Mouse (Mus musculus) C2C12 (cell line): Measurements from ENCODE around the gene Lingo3. TPM values are rescaled to one million over a fixed set of nuclear protein-coding genes. Genes with fewer than 3 reads are reported as not detected.
"Not testable (repeated sequence)": the region's sequence is repeated elsewhere in the genome, so short reads cannot be mapped to it uniquely, and the experiment has no call there.

ENCODE experiments used
- H3K27me3 ChIP-seq: one replicate; pipeline ENCODE4 v1.6.1; 2011; ENCODE audit not compliant: control insufficient read depth, insufficient read depth, insufficient read length
- H3K36me3 ChIP-seq: one replicate; pipeline ENCODE4 v1.6.1; 2011; ENCODE audit not compliant: control insufficient read depth, insufficient read depth
- H3K4me3 ChIP-seq: one replicate; pipeline ENCODE4 v1.5.1; 2011; ENCODE audit warnings: mild to moderate bottlenecking, control low read depth; ENCODE audit not compliant: poor library complexity, insufficient read depth, severe bottlenecking
- H3K79me2 ChIP-seq: one replicate; pipeline ENCODE4 v1.6.1; 2011; ENCODE audit not compliant: control insufficient read depth, insufficient read depth
- H3K79me3 ChIP-seq: one replicate; pipeline ENCODE4 v1.6.1; 2011; ENCODE audit warnings: low read depth, control low read depth
- H3ac ChIP-seq: one replicate; pipeline ENCODE3; 2011; ENCODE audit warnings: low read depth; ENCODE audit not compliant: control insufficient read depth, insufficient read length
- CEBPB ChIP-seq: IDR thresholded peaks from one replicate; pipeline ENCODE4 v1.6.1; 2011; ENCODE audit warnings: low read depth, mild to moderate bottlenecking, control low read depth, moderate library complexity
- CTCF ChIP-seq: IDR thresholded peaks from one replicate; pipeline ENCODE4 v1.5.1; 2011; ENCODE audit not compliant: control insufficient read depth, insufficient read depth, insufficient read length
- FOSL1 ChIP-seq: IDR thresholded peaks from one replicate; pipeline ENCODE4 v1.8.0; 2011; ENCODE audit warnings: mild to moderate bottlenecking, low read length; ENCODE audit not compliant: poor library complexity, insufficient read depth, severe bottlenecking
- MAX ChIP-seq: IDR thresholded peaks from one replicate; pipeline ENCODE4 v1.6.1; 2011; ENCODE audit warnings: mild to moderate bottlenecking, control low read depth
- MYOD1 ChIP-seq: IDR thresholded peaks from one replicate; pipeline ENCODE4 v1.6.1; 2011; ENCODE audit warnings: low read depth; ENCODE audit not compliant: control insufficient read depth, insufficient read length
- MYOG ChIP-seq: IDR thresholded peaks from one replicate; pipeline ENCODE4 v1.6.1; 2011; ENCODE audit not compliant: control insufficient read depth, insufficient read length; ENCODE audit errors: extremely low read depth
- USF1 ChIP-seq: IDR thresholded peaks from one replicate; pipeline ENCODE4 v1.6.1; 2011; ENCODE audit warnings: low read depth, mild to moderate bottlenecking, control low read depth, moderate library complexity
- polyA plus RNA-seq: library from polyadenylated mRNA; unstranded; fragments of >200 nt; fragmentation: generic; extraction: Trizol; gene quantifications from one replicate; pipeline ENCODE4 v1.2.1, GENCODE M21; 2012; ENCODE audit warnings: missing spikeins

Gene Lingo3
- polyA plus RNA-seq, 1 experiment = 0.05 TPM

DNA sequence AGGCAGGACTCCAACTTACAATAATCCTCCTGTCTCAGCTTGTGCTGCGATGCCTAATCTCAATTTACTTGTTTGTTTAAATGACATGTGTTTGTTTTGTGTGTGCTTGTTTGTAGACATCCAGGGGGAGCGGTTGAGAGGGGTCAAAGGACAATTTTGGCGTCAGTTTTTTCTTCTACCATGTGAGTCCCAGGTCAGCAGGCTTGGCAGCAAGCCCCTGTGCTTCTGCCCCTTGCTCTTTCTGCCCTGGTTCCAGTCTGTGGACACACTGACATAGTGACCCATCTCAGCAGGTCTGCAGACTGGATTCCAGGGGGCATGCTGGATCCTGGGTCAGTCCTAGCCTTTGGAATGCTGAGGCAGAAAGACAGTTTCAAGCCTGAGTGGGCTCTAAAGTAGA lies 24.4 kb downstream of the Lingo3 start:
- Histone ChIP-seq H3K4me3 (no peak overlapping the region), H3K79me2 (no peaks in the 10 kb centered on the region), H3K27me3 (no peaks in the 10 kb centered on the region), H3ac (no peak overlapping the region), H3K79me3 (no peaks in the 10 kb centered on the region), H3K36me3 (no peaks in the 10 kb centered on the region)
- TF ChIP-seq USF1 (no peak), MAX (no peak), MYOG (no peak), MYOD1 (no peak), FOSL1 (no peak), CEBPB (no peak), CTCF (no peak)

DNA sequence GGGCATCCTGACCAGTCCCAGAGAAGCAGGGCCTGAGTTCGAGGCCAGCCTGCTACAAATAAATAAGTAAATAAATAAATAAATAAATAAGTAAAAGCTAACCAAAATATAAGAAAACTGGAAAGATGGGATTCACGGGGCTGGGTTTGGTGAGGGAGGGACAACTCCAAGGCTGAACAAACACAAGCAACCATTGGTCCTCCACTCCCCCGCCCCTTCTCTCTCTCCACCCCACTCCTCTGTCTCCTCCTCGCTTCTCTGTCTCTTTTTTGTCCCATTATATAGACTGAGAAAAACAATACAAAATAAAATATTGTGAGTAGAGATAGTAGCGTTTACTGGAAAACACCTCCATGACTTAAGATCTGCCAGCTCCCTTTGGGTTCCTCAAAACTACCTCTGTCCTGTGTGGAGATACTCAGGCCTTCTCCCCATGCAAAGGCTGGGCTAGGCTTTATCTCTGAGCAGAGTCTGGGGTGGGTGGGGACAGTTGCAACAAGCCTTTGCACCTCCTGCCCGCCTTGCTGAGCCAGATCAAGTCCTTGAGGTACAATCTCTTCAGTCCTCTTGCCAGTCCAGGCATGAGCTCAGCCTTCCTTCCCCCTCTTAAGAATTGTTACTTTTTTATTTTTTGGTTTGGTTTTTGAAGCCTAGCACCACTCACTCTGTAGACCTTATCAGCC lies 25.1 kb downstream of the Lingo3 start:
- Histone ChIP-seq H3K79me3 (no peaks in the 10 kb centered on the region), H3K4me3 (no peak overlapping the region), H3K27me3 (no peaks in the 10 kb centered on the region), H3K36me3 (no peaks in the 10 kb centered on the region), H3ac (no peak overlapping the region), H3K79me2 (no peaks in the 10 kb centered on the region)
- TF ChIP-seq MAX = no peak
- no peak for TF ChIP-seq FOSL1
- no peak for TF ChIP-seq CEBPB

DNA sequence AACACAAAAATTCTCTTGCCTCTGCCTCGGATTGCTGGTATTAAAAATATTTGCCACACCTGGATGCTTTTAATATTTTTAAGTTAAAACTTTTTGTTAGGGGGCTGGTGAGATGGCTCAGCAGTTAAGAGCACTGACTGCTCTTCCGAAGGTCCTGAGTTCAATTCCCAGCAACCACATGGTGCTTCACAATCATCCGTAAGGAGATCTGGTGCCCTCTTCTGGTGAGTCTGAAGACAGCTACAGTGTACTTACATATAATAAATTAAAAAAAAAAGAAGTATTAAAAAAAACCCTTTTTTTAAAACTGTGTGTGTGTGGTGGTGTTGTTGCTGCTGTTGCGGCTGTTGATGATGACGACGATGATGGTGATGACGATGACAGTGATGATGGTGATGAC lies 25.9 kb downstream of the Lingo3 start:
- H3K79me3 ChIP-seq, H3ac ChIP-seq, H3K79me2 ChIP-seq, H3K27me3 ChIP-seq, H3K4me3 ChIP-seq, H3K36me3 ChIP-seq: not testable (repeated sequence)

DNA sequence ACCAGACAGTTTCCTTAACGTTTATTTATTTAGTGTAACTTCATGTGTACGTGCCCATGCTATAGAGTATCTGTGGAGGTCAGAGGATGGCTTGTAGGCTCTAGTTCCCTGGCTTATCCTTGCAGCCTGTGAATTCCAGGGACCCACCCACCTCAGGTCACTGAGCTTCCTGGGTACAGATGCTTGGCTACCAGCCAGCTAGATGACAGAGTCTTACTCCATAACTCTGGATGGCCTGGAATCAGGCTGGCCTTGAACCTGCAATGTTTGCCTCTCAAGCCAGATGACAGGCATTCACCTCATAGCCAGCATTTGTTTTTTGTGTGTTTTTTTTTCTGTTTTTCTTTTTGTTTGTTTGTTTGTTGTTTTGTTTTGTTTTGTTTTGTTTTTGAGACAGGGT lies 26.7 kb downstream of the Lingo3 start:
- Histone ChIP-seq H3K27me3 (no peaks in the 10 kb centered on the region), H3K36me3 (no peaks in the 10 kb centered on the region), H3K79me3 (no peaks in the 10 kb centered on the region), H3K4me3 (no peak overlapping the region), H3K79me2 (no peaks in the 10 kb centered on the region), H3ac (no peak overlapping the region)
- TF ChIP-seq MYOG (no peak), MAX (no peak), MYOD1 (no peak), FOSL1 (no peak), CEBPB (no peak), CTCF (no peak), USF1 (no peak)

DNA sequence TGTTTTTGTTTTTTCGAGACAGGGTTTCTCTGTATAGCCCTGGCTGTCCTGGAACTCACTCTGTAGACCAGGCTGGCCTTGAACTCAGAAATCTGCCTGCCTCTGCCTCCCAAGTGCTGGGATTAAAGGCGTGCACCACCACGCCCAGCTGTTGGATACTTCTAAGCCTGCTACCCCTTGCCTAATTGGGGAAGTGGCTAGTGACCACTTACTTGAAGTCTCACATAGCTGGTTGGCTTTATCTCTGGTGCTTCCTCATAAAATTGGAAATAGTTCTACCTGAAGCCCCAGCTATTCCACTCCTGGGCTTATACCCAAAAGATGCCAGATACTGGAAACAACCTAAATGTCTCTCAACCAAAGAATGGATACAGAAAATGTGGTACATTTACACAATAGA lies 27.5 kb downstream of the Lingo3 start:
- not testable (repeated sequence) for H3K79me2 ChIP-seq, H3ac ChIP-seq, H3K79me3 ChIP-seq, H3K27me3 ChIP-seq, H3K4me3 ChIP-seq, H3K36me3 ChIP-seq

DNA sequence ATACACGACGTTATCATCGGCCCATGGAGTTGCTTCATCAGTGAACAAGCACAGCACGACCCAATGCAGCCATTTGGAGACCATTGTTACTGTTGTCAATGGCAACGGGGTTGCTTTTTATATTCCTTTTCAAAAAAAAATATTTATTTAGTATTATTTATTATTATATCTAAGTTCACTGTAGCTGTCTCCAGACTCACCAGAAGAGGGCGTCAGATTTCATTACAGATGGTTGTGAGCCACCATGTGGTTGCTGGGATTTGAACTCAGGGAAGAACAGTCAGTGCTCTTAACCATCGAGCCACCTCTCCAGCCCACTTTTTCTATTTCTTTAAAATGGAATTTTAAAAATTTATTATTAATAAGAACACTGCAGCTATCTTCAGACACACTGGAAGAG lies 29.0 kb downstream of the Lingo3 start:
- Histone ChIP-seq H3K4me3 (no peak overlapping the region), H3ac (no peak overlapping the region), H3K79me3 (no peaks in the 10 kb centered on the region), H3K79me2 (no peaks in the 10 kb centered on the region), H3K27me3 (no peaks in the 10 kb centered on the region), H3K36me3 (no peaks in the 10 kb centered on the region)
- TF ChIP-seq MAX (no peak), CEBPB (no peak), FOSL1 (no peak), MYOD1 (no peak), CTCF (no peak), USF1 (no peak), MYOG (no peak)

DNA sequence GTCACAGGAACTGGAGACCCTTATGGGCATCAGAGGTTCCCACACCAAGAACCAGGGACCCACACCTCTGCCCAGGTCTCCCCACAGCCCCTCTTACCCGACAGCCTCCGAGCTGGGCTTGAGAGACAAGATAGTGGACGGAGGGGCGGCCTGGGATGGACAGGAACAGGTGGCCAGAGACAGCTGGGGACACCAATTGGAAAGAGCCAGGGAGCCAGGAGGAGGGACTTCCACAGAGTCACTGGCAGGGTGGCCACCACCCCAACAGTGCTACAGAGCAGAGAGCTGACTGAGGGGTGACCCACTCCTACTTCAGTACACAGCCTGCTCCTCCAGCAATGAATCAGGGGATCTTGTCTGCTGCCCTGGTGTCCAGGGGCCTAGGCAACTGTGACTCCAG lies 30.5 kb downstream of the Lingo3 start, which contains the start of gene Jsrp1:
Gene Jsrp1, minus strand, starts transcription at position 133 of the 400 bp plus-strand sequence.
- H3K79me3 ChIP-seq = no peaks in the 10 kb centered on the region
- TF ChIP-seq FOSL1 (no peak), MYOD1 (peak; percentile 90)
- no peaks in the 10 kb centered on the region for H3K79me2 ChIP-seq
- H3K27me3 ChIP-seq = no peaks in the 10 kb centered on the region
- H3ac ChIP-seq = no peak within 1 kb of the TSS
- H3K4me3 ChIP-seq = no peak within 1 kb of the TSS
- no peaks in the 10 kb centered on the region for H3K36me3 ChIP-seq
